Mouse (Mus musculus): ENCODE data around the gene Nr2c2ap.
A peak's percentile ranks its signal among the peaks of the same experiment; 100 is the strongest.

Gene Nr2c2ap

DNA sequence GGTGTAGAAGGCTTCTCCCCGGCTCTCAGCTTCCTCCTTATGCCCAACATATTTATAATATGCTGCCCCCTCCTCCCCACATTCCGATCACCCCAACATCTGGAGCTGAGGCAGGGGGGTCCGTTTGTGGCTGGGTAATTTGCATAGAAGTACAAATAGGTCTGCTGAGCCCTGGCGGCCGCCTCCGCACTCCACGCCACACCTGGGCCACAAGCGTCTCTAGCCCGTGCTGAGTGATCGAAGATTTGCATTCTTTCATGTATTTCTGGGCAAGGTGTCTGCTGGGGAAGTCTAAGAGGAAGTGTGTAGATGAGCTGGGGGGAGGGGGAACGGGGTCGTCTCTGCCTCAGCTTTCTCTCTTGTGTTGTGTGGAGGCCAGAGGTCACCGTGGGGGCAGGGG is 28.9 kb downstream of the Nr2c2ap start:
- no peak for DNase-seq (ENCODE audit: low spot score)

GRCm38 (mm10) chr8:70163316-70163715 is 32.2 kb downstream of the Nr2c2ap start:
- no peak for DNase-seq (ENCODE audit: low spot score)

DNA sequence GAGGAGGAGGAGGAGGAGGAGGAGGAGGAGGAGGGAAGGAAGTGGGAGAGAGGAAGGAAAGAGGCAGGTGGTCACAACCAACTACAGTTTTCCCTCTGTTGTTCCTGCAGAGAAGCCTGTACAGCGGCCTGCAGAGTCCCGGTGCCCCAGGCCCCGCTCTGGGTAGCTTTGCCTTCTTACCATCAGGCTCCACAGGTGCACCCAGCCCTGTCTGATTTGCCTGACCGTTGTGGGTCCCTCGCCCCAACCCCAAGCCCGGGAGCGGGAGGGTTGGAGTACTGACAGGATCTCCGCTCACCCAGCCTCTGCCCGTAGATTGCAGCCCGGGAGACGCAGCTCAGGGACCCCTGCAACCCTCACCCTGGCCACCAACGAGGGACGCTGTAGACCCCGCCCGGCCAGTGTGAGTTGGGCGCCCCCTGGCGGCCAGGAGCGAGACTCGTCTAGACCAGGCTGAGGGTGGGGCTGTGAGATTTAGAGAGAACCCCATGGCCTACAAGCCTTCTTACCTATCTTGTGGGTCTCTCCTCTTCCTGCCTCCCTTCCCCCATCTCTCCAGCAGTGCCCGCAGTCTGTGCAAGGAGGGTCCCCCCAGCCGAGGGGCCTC is 35.5 kb downstream of the Nr2c2ap start:
- peak; percentile 89 for DNase-seq (ENCODE audit: low spot score)

DNA sequence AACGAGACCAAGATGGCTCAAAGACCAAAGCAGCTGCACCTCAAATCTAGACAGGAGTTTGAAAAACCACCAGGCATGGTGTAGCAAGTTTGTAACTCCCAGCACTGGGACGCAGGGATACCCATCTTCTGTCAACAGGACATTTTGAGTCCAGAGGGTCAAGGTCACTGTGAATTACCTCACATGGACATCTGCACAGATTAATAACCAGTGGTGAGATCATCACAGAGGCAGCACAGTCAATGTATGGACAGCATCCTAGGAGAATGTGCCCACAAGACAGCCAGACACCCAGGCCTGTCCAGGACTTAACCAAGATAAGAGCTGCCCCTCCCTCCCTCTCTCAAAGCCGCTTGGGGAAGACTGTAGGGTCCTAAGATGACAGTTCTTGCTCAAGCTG is 39.0 kb downstream of the Nr2c2ap start:
- DNase-seq (ENCODE audit: low spot score), result no peak

DNA sequence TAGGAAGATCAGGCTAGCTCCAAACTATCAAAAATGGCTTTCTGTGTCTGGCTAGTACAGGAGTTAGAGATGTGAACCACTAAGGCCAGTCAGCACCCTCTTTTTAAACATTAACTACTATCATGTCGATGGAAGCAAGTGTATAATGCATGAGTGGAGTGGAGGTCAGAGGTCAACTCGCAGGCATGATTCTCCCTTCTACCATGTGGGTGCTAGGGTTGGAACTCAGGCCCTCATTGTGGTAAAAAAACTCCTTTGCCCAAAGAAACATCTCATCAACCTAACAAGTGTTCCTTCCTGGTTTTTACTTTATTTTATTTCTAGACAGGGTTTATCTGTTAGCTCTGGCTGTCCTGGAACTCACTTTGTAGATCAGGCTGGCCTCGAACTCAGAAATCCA is 39.6 kb downstream of the Nr2c2ap start:
- no peak for DNase-seq (ENCODE audit: low spot score)

- DNase-seq (ENCODE audit: low spot score), result no peak
Measured at GRCm38 (mm10) chr8:70171240-70171639, 40.1 kb downstream of the Nr2c2ap start.

DNA sequence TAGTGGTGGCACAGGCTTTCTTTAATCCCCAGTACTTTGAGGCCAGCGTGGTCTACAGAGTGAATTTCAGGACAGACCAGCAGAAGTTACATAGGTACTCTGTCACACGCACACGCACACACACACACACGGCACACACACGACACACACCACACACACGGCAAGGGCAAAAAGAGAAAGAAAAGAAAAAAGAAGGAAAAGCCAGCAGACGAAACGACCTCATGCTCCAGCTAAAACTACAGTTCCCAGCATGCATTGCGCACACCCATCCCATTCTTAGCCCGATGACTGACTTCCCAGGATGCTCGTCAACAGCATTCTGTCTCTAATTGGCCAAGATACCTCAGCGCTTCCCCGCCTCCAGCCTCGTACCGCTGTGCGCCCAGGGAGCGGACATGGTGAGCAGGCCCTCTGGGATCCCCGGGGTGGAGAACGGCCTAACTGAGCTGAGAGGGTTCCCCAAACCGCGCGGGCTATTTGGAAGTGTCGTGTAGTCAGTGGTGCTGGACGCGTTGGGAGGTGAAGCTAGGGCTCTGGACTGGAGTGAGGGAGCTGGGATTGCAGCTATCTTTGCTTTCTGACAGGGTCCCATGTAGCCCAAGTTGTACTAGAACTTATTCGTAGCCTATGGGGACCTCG is 41.0 kb downstream of the Nr2c2ap start, which contains the start of gene Tmem161a:
Tmem161a (plus strand) TSS at position 314 of the 639 bp plus-strand sequence.
- DNase-seq (ENCODE audit: low spot score), result peak; percentile 93

DNA sequence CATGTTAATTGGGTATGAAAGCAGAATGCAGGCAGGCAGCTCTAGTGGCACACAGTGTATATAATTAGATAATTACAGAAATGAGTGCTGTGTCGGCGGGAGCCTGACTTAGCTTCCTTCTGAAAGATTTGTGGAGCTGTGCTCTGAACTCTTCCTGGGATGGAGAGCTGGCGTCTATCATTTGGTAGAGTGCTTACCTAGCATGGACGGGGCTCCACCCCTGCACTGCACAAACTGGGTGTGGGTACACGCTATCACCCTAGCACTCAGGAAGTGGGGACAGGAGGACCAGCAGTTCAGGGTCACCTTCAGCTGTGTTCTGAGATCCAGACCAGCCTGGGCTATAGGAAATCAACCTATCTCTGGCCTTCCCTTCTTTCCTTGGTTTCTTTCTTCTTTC is 42.2 kb downstream of the Nr2c2ap start:
- no peak for DNase-seq (ENCODE audit: low spot score)

GRCm38 (mm10) chr8:70174079-70174478 is 42.9 kb downstream of the Nr2c2ap start:
- DNase-seq (ENCODE audit: low spot score), result no peak

DNA sequence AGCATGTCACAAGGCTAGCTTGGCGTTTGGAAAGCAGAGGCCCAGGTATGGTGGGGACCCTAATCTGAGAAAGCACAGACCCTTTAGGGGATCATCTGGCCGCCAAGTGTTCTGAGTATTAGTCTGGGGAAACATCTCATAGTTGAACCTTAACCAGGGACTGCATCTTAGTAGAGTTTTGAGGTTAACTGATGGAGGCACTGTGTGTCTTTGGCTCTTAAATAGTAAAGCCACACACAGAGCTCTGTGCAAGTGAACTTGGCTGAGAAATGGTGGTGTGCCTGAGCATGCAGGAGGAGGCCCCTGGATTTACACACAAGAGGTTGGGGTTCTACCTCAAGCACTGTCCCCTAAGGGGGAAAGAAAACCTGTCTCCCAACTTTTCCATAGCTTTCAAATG is 47.1 kb downstream of the Nr2c2ap start:
- DNase-seq (ENCODE audit: low spot score), result no peak

DNA sequence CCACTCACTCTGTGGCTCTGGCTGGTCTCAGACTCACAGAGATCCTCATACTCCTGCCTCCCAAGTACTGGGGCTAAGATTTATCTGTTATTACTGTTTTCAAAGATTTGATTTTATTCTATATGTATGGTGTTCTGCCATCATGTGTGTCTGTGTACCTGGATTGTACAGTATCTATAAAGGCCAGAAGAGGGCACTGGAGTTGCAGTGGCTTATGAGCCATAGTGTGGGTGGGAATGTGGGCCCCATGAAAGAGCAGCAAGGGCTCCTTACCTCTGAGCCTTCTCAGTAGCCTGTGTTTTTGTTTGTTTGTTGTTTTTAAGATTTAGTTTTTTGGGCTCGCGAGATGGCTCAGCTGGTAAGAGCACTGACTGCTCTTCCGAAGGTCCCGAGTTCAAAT is 47.9 kb downstream of the Nr2c2ap start:
- DNase-seq (ENCODE audit: low spot score), result no peak

DNA sequence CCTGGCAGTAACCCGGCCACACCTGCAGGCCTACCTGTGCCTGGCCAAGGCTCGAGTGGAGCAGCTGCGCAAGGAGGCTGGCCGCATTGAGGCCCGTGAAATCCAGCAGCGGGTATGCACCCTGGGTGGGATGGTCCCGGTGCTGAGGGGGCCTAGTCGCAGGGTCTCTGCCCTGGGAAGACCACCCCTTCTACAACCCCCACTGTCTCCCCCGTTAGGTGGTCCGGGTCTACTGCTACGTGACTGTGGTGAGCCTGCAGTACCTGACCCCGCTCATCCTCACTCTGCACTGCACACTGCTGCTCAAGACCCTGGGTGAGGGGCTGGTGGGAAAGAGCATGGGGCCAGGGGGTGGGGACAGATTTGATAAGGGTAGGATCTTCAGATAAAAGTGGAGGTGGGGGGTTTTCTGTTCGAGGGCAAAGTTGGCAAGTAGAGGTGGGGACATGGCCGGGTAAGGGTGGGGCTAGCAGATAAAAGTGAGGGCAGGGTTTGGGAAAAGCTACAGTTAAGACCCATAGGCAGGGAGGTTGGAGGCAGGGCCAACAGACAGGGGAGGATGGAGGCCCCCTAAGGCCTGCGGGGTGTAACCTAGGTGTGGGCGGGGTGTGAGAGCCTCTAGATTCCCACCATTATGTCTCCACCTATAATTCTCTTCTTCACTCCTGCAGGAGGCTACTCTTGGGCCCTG is 50.2 kb downstream of the Nr2c2ap start:
- DNase-seq (ENCODE audit: low spot score), result no peak

DNA sequence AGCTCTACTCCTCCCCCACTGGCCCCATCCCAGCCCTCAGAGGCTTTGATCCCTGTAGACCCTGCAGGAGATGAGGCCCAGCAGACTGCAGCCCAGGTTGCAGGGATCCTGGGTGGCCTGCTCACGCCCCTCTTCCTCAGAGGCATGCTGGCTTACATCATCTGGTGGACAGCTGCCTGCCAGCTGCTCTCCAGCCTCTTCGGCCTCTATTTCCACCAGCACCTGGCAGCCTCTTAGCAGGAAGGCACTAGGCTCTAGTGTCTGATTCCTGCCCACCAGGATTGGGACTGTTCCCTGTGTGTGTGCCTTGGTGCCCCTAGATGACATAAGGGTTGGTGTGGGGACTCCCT is 50.7 kb downstream of the Nr2c2ap start:
- DNase-seq (ENCODE audit: low spot score), result no peak

DNA sequence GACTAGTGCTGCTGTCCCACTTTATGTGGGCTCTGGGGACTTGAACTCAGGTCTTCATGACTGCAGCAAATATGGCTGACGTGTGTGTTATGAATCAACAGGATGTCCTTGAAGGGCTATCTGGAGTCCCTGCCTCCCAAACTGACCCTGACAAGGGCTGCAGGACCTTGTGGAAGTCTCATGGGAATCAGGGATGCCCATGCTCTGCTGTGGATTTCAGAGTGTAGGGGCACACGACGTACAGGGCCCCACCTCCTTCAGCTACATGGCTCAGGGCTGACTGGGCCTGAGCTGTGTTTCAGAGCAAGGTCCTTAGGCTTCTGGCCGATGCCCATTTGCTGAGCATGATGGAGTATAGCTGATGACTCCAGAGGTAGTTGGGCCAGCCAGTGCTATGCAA is 52.1 kb downstream of the Nr2c2ap start:
- no peak for DNase-seq (ENCODE audit: low spot score)
